Mouse (Mus musculus) MN1 (cell line): ENCODE data around the gene Il31.
A peak's percentile ranks its signal among the peaks of the same experiment; 100 is the strongest.
"Not testable (repeated sequence)": the region's sequence is repeated elsewhere in the genome, so short reads cannot be mapped to it uniquely, and the experiment has no call there.

Experiments
- DNase-seq: peaks from one replicate; pipeline ENCODE4 v3.0.0-alpha.2; 2016; ENCODE audit warnings: low spot score

The Il31 gene

GRCm38 (mm10) chr5:123489112-123489785 lies at the start of gene Il31, which contains the start of gene Lrrc43:
Gene Il31, minus strand, starts transcription at chr5:123489489.
Gene Lrrc43, plus strand, starts transcription at chr5:123489305.
- peak; percentile 29 for DNase-seq

GRCm38 (mm10) chr5:123533801-123534200 lies 44.5 kb upstream of the Il31 start:
- DNase-seq: no peak

GRCm38 (mm10) chr5:123530056-123530455 lies 40.8 kb upstream of the Il31 start:
- DNase-seq: no peak

- no peak for DNase-seq
These were observed 39.4 kb upstream of the Il31 start for GRCm38 (mm10) chr5:123528641-123529040.

- peak; percentile 60 for DNase-seq
These were observed 36.7 kb upstream of the Il31 start for GRCm38 (mm10) chr5:123525916-123526495.

- DNase-seq: peak; percentile 77
These were observed 36.0 kb upstream of the Il31 start, which contains the start of gene Gm49027 for GRCm38 (mm10) chr5:123525281-123525680. Gene Gm49027, minus strand, starts transcription at chr5:123525488.

- DNase-seq: no peak
These were observed 35.1 kb upstream of the Il31 start for GRCm38 (mm10) chr5:123524393-123524750.

GRCm38 (mm10) chr5:123523692-123524392 lies 34.6 kb upstream of the Il31 start, which contains the start of gene Diablo:
Gene Diablo, minus strand, starts transcription at chr5:123524176.
- DNase-seq: peak; percentile 97

- no peak for DNase-seq
These were observed 32.9 kb upstream of the Il31 start for GRCm38 (mm10) chr5:123522166-123522565.

GRCm38 (mm10) chr5:123521621-123522020 lies 32.3 kb upstream of the Il31 start:
- DNase-seq: no peak

- no peak for DNase-seq
These were observed 31.4 kb upstream of the Il31 start for GRCm38 (mm10) chr5:123520666-123521065.

- no peak for DNase-seq
These were observed 25.6 kb upstream of the Il31 start for GRCm38 (mm10) chr5:123514871-123515270.

- peak; percentile 26 for DNase-seq
These were observed 22.8 kb upstream of the Il31 start for GRCm38 (mm10) chr5:123512102-123512501.

GRCm38 (mm10) chr5:123511426-123511825 lies 22.1 kb upstream of the Il31 start:
- not testable (repeated sequence) for DNase-seq

- no peak for DNase-seq
These were observed 20.9 kb upstream of the Il31 start, which contains the start of gene B3gnt4 for GRCm38 (mm10) chr5:123510160-123510559. Gene B3gnt4, plus strand, starts transcription at chr5:123510460.

- DNase-seq: no peak
These were observed 19.6 kb upstream of the Il31 start for GRCm38 (mm10) chr5:123508921-123509320.

GRCm38 (mm10) chr5:123507936-123508723 lies 18.8 kb upstream of the Il31 start:
- peak; percentile 86 for DNase-seq

- no peak for DNase-seq
These were observed 12.7 kb upstream of the Il31 start for GRCm38 (mm10) chr5:123501973-123502372.

- peak; percentile 71 for DNase-seq
These were observed 10.4 kb upstream of the Il31 start for GRCm38 (mm10) chr5:123499717-123500116.

- DNase-seq: no peak
These were observed 646 bp upstream of the Il31 start for GRCm38 (mm10) chr5:123489935-123490334.

GRCm38 (mm10) chr5:123487659-123488395 lies 1.5 kb downstream of the Il31 start:
- no peak for DNase-seq
